Mouse (Mus musculus) adrenal gland (tissue): ENCODE data around the gene Selenom.

Source experiments
- intact Hi-C: fragments of 180-260 bp; cut with DNase I; formaldehyde crosslinking; loops from one replicate; pipeline ENCODE4 v1.15.1; 2025

Gene Selenom

DNA sequence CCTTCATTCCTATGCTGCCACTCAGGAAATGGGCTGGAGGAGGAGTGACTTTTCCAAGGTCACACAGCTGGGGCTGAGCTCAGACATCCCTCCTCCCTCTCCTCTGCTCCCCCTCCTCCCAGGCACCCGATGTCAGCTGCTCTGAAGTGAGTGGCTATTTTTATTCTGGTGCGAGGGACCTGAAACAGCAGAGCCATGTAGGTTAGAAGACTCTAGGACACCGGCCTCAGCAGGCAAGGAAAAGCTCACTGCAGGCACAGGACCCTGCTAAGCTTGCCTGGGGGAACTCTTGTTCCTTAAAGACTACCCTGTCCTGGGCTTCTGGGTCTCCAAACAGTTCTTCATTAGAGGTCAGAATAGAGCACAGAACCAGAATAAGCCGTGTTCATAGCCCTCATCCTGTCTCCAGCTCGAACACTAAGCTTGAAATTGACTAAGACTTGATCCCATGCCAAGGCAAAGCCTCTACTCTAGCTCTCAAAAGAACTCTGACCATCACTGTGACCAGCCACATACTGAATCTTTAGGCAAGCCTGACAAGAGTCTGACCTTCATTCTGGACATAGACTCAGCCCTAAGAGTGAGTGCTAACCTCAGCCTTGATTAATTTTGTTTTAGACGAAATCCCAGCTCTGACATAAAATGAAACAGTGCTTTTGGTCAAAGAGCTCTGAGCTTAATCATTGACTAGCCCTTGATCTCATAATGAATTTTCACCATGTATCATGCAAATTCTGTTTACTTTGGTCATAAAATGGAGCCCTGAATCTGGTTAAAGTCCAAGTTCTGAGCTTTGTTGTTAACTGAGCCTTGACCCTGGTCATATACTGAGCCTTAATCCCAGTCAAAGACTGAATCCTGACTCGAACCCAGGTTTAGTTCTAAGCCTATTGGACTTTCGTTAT lies 5.1 kb upstream of the Selenom start:
- intact Hi-C loops: loop anchor here (5.0 kb wide), 1 partner anchor 122 kb away; no protein-coding TSS in a partner anchor

DNA sequence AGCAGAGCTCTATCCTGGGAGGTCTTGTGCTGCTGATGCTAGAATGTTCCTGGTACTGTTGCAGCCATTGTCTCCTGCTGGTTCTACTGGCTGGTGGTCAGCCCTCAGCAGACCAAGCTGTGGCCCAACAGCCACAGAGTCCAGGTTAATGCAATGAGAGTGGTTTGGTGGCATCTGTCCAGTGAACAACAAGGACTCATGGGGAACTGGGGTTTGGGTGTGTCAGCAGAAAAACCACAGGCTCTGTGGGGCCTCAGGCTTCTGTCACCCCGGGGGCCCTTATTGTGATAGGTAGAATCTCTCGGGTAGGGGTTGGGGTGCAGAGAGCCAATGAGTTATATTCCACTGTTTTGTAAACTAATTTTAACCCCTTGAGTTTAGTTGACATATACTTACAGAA lies 4.2 kb upstream of the Selenom start:
- intact Hi-C loops: loop anchor here (5.0 kb wide), 1 partner anchor 123 kb away; no protein-coding TSS in a partner anchor

GRCm38 (mm10) chr11:3513291-3513690 lies 1.2 kb upstream of the Selenom start:
- intact Hi-C loops: loop anchor here (5.0 kb wide), 1 partner anchor 126 kb away; no protein-coding TSS in a partner anchor

GRCm38 (mm10) chr11:3515216-3515615 lies 732 bp downstream of the Selenom start:
- intact Hi-C loops: no loop called here

DNA sequence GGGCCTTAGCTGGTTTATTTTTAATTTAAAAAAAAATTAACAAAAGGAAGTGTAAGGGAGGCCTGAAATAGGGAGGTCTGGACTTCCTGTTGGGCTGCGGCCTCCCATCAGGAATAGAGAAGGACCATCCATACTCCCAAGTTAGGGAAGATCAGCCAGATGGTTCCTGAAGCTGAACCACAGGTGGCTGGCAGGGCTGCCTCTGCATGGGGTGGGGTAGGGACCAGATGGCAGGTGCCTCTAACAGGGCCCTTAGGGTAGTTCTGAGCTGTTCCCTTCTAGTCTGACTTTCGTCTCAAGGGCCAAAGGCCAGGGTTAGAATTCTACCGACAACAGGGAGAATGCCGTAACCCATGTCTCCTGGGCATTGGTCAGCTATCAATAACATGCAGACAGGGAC lies 1.2 kb downstream of the Selenom start:
- intact Hi-C loops: no loop called here

GRCm38 (mm10) chr11:3516121-3516520 lies 1.6 kb downstream of the Selenom start:
- intact Hi-C loops: no loop called here

DNA sequence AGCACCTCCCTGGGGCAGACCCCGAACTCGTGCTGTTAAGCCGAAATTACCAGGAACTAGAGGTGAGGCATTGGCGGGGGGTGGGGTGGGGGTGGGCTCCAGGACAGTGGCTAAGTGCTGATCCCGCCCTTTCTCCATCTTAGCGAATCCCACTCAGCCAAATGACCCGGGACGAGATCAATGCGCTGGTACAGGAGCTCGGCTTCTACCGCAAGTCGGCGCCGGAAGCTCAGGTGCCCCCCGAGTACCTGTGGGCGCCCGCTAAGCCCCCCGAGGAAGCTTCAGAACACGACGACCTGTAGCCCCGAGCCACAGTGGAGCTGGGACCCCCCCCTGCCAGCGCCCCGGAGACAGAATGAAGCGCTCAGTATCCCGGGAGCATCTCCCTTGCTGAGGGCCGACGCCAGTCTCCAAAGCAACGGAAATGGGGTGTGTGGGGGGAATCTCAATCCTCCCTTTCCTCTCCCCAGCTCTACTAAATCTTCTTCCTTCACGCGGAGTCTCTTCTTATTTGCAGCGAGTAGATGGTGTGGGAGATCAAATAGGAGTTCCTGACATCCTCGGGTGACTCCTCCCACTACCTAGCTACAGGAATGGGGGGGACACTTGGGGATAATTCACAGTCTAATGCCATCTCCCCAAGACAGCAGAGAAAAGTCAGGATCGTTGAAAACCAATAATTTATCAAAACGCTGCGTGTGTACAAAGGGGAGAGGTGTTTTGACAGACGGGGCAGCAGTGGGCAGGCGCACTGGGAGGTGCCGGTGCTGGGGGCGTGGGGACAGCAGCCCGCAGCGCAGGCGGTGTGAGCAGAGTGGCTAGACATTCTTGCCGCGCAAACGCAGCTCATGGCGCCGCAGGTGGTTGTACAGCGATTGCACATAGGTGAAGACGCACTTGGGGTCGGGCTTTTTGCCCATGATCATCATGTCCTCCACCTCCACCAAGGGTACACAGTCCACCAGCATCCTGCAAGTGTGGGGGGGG lies 2.7 kb downstream of the Selenom start:
- intact Hi-C loops: no loop called here

- intact Hi-C loops: no loop called here
These were observed 3.6 kb downstream of the Selenom start for GRCm38 (mm10) chr11:3517846-3518732.

- intact Hi-C loops: no loop called here
These were observed 4.7 kb downstream of the Selenom start for GRCm38 (mm10) chr11:3519051-3519726.

DNA sequence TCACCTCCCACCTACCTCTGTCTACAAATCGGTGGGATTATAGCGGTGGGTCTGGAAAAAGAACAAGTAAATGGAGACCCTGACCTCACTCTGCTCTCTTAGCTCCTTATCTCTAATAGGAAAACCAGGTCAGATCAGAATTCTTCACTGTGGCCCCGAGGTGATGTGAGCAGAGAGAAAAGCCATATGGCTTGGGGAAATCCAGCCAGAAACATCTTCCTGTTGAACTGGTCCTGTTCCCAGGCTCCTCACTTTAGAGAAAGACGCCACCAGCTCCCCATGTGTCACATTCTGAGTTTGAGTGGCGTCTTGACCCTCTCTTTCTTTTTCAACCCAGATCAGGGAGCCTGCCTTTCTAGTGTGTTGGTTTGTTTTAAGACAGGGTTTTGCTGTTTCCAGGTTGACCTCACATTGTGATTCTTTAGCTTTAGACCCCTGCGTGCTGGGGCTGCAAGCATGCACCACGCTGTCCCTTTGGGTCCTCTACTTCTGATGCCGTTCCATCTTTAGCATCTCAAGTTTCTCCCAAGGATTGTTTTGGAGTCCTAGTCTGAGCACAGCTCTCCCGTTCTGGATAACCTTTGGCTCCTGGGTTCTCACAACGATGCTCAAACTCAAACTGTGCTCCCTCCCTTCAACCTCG lies 5.4 kb downstream of the Selenom start:
- intact Hi-C loops: no loop called here

DNA sequence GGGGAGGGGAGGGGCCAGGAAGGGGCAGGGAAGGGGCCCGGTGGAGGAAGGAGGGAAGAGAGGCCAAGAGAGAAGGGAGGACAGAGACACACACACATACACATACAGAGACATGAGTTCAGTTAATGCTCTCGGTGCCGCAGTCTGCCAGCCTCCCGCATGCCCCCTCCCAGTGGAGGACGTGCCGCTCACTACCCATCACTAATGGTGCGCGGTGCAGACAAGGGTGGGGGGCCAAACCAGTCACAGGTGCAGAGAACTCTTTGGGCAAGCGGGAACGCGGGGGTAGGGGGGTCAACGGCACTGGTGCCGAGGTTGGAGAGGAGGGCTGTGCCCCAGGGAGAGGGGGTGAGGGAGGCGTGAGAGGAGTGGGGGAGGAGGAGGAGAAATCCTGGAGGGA lies 6.4 kb downstream of the Selenom start:
- intact Hi-C loops: no loop called here

DNA sequence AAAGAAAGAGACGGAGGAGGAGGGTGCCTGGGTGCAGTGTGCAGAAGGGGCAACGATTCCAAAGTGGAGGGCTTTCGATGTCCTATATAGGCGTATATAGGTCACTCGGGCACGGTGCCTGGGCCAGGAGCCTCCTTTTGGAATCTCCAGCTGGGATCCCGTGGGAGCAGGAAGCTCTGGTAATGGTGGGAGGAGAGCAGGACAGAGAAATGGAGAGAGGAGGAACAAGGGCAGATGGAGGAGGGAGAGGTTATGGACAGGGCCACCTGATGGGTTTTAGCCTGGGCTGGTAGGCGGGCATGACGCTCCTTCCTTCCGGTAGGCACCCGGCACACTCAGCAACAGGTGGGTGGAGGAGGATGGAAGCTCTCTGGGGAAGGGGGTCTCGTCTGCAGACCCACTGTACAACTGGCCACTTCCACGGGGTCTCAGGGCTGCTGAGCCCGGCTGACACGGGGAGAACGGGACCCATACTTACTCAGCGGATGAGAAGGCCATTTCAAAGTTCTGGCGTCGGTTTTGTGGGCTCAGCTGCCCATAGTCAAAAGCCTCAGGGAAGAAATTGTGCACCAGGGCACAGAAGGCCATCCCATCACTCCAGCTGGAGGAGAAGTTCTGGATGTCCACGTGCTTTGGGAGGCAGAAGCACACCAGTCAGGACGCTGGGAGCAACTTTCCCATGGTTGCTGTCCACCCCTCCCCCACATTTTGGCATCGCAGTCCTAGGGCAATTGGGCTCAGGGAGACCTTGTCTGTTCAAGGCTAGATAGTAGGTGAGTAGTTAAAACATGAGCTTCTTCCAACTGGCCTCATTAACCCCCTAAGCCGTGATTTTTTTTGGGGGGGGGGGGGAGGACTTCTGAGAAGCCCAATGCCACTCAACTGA lies 7.1 kb downstream of the Selenom start:
- intact Hi-C loops: no loop called here

DNA sequence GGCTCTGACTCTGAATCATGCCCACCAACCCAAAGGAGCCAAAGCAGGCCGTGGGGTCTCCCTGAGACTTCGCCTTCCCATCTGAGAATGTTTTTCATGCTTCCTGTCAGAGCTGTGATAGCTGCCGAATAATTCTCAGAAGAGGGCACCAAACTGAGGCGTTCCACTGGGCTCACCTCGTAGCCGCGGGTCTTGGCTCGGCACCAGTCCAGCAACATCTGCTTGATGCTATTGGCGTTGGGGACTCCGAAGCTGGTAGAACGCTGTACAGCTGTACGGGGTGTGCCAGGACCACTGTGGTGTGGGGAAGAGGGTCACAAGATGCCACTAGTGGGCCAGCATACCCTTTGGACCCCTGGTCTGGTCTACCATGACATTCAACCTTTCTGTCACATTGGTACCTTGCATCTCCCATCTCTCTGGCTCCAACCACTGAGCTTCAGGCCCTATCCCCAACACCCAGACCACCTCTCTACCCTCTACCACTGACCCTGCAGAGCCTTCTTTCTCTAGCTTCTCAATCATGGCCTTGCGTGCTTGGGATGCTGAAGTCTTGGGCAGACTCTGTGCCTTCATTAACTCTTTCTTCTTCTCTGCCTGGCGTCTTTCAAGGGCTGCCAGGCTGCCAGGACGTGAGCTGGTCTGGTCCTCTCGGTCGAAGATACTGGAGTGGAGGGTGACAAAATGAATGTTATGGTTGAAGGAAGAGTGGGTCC lies 8.0 kb downstream of the Selenom start:
- intact Hi-C loops: no loop called here

DNA sequence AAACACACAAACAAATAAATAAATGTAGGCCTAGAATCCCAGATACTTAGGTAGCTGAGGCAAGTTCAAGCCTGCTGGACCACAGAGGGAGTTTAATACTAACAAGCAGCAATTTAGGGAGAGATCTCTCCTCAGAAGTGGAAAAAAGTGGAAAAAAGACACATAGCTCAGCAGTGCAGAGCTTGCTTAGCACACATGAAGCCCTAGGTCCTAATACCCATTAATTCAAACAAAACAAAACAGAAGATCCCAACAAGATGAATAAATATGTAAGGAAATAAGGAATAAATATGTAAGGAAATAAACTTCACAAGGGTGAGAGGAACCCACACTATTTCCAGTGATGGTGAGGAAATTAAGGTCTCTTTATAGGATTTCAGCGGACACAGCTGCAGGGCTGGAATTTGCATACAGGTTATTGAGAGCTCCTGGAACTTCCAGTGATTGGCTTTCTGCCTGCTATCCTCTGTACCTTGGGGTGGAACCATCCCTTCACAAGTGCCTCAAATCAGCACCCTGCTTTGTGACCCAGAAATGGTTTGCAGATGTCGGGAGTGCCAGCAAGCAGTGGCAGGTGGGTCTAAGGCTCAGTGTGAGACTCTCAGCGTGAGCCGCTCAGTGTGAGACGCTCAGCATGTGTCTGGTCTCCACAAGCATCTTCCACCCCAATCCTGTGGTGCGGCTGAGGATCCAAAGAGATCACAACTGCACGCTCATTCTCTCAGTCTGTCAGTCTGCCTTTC lies 9.5 kb downstream of the Selenom start:
- intact Hi-C loops: no loop called here

DNA sequence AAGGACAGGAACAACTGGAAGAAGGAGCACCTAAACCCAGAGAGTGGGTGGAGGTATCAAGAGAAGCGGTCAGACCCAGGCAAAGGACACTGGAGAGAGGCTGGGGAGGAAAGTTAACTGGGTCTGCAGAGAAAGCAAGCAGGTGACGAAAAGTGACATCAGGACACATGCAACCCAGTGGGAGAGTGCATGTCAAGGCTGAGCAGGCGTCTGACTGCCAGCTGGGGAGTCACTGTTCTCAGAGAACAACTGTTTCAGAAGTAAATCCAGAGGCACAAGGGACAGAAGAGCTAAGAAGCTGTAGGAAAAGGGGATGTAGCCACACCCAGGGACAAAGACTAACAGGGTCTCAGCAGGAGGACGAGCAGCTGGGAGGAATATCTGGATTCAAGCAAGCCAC lies 11.1 kb downstream of the Selenom start:
- intact Hi-C loops: no loop called here

- intact Hi-C loops: no loop called here
These were observed 11.7 kb downstream of the Selenom start for GRCm38 (mm10) chr11:3526207-3526606.

GRCm38 (mm10) chr11:3526979-3527738 lies 12.7 kb downstream of the Selenom start:
- intact Hi-C loops: no loop called here
